Mouse (Mus musculus): Measurements from ENCODE around the gene Syna.
A peak's percentile ranks its signal among the peaks of the same experiment; 100 is the strongest.

Gene Syna

DNA sequence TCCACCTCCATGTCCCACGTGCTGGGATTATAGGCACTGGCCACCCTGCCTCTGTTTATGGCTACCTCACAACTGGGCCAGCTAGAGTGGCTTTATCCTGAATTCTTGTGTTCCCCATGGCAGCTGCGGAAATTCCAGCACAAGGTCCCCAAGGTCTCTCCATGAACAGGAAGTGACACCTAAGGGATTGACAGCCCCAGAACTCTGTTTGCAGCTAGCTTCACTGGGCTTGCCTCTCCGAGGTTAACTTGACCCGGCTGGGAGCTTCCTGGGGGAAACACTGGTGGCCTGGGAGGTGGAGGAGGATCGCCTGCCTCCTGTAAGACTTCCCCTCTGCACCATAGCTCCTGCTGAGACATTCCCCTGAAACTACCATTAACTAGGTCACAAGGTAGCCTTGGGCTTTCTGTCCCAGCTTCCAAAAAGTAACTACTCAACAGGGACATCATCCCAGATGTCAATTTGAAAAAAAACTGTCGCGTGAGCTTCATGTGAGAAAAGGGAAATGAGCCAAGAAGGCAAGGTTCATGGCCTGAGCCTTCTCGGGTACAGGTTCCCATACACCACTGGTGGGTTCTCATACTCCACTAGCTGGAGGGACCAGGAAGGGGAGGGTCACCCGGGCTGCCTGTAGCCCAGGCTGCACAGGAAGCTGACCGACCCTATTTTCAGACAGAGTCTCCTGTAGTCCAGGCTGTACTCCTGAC, 12.7 kb upstream of the Syna start:
- Histone ChIP-seq H3K4me3 (replicated peaks; ENCODE audit: low read length) (peak overlapping the region; percentile 73; the same call in 1 of the 2 replicates), H3K9me3 (ENCODE audit: low read length) (no peaks in the 10 kb centered on the region), H3K36me3 (ENCODE audit: insufficient read depth, low read length) (no peaks in the 10 kb centered on the region), H3K4me1 (replicated peaks; ENCODE audit: low read depth, low read length) (peaks cover 71% of the 10 kb centered on the region), H3K27me3 (ENCODE audit: insufficient read depth, low read length) (no peaks in the 10 kb centered on the region)
- TF ChIP-seq POU5F1 (IDR thresholded peaks at IDR 0.05; ENCODE audit: borderline replicate concordance, low read length): no peak
- no peak for TF ChIP-seq NANOG (IDR thresholded peaks at IDR 0.05; ENCODE audit: borderline replicate concordance, low read length)
- TF ChIP-seq CTCF (conservative IDR thresholded peaks at IDR 0.05; ENCODE audit: low read length): no peak

DNA sequence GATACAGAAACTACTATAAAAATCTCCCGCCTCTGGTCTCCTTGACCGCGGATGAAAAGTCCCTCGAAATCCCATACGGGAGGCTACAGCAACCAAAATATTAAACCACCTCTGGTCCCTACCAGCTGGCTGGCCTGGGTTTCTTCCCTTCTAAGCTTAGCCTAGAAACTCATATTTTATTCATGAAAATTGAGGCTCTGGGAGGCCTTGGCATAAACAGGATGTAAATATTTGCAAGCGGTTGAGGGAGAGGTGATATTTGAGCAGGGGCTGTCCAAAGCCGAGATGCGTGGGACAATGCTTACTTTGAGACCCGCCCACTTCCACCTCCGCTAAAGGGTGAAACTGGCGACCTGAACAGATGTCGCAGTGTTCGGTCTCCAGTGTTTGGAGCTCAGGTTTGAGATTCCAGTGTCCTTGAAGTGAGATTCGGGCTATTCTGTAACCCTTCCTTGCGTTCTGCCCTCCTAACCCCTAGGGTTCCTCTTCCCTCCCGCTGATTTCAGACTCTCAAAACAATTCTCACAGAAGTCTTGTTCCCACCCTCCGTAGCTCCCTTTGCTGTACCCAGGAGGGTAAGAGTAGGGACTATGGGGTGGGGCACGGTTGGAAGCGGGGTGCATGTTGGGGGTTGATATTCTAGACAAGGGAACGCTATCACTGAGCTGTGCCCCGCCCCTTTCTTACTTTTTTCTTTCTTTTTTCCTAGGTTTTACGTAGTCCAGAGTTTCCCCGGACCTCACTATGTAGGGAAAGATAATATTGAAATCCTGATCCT, 11.9 kb upstream of the Syna start:
- TF ChIP-seq NANOG (IDR thresholded peaks at IDR 0.05; ENCODE audit: borderline replicate concordance, low read length): no peak
- no peak for TF ChIP-seq CTCF (conservative IDR thresholded peaks at IDR 0.05; ENCODE audit: low read length)
- no peak for TF ChIP-seq POU5F1 (IDR thresholded peaks at IDR 0.05; ENCODE audit: borderline replicate concordance, low read length)
- H3K36me3 ChIP-seq (ENCODE audit: insufficient read depth, low read length): no peaks in the 10 kb centered on the region
- peak overlapping the region; percentile 73 for H3K4me3 ChIP-seq (replicated peaks; ENCODE audit: low read length)
- H3K4me1 ChIP-seq (replicated peaks; ENCODE audit: low read depth, low read length): peaks cover 74% of the 10 kb centered on the region
- no peaks in the 10 kb centered on the region for H3K27me3 ChIP-seq (ENCODE audit: insufficient read depth, low read length)
- no peaks in the 10 kb centered on the region for H3K9me3 ChIP-seq (ENCODE audit: low read length)

DNA sequence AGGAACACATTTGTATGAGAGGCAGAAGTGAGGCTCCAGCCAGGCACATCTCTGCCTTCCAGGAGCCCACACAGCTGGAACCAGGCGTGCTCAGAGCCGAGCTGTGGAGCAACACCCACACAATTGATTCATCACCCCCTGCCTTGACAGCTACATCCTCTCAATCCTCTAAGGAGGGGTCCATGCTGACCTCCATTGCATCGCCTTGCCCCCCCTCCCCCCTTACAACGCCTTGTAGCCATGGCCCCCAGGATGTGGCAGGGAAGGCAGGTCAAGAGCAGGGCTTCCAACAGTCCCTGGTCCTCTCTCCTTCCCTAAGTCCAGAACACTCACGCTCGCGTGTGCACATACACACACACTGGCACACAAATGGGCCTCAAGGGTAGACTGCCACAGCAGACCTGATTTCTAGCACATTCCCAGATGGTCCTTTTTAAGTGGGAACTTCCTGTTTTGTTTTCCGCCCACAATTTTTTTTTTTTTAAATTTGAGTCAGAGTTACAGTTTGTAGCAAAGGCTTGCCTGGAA, 9.1 kb upstream of the Syna start:
- Histone ChIP-seq H3K36me3 (ENCODE audit: insufficient read depth, low read length) (no peaks in the 10 kb centered on the region), H3K9me3 (ENCODE audit: low read length) (no peaks in the 10 kb centered on the region), H3K4me1 (replicated peaks; ENCODE audit: low read depth, low read length) (peaks cover 71% of the 10 kb centered on the region), H3K4me3 (replicated peaks; ENCODE audit: low read length) (peak overlapping the region; percentile 37), H3K27me3 (ENCODE audit: insufficient read depth, low read length) (peaks cover 3% of the 10 kb centered on the region; the same call in 1 of the 2 replicates)
- no peak for TF ChIP-seq POU5F1 (IDR thresholded peaks at IDR 0.05; ENCODE audit: borderline replicate concordance, low read length)
- no peak for TF ChIP-seq CTCF (conservative IDR thresholded peaks at IDR 0.05; ENCODE audit: low read length)
- TF ChIP-seq NANOG (IDR thresholded peaks at IDR 0.05; ENCODE audit: borderline replicate concordance, low read length): no peak

DNA sequence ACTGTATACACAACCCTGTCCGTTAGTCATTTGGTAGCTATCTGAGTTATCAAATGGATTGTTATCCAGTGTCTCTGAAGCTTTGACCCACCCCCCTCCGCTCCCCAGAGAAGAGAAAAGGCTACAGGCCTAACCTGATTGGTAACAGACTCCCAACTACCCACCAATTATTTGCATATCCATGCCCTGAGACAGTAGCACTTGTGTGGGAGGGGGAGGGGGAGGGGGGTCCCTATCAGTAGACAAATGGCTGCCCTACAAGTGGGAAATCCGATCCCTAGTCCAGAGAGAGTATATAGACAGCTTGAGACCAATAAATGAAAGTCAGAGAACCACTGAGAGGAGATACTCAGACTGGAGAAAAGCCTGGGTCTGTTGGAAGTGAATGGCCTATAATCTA, 8.1 kb upstream of the Syna start:
- no peak for TF ChIP-seq NANOG (IDR thresholded peaks at IDR 0.05; ENCODE audit: borderline replicate concordance, low read length)
- TF ChIP-seq POU5F1 (IDR thresholded peaks at IDR 0.05; ENCODE audit: borderline replicate concordance, low read length): no peak
- no peak for TF ChIP-seq CTCF (conservative IDR thresholded peaks at IDR 0.05; ENCODE audit: low read length)
- peaks cover 71% of the 10 kb centered on the region for H3K4me1 ChIP-seq (replicated peaks; ENCODE audit: low read depth, low read length)
- peaks cover 3% of the 10 kb centered on the region; the same call in 1 of the 2 replicates for H3K27me3 ChIP-seq (ENCODE audit: insufficient read depth, low read length)
- no peaks in the 10 kb centered on the region for H3K9me3 ChIP-seq (ENCODE audit: low read length)
- no peaks in the 10 kb centered on the region for H3K36me3 ChIP-seq (ENCODE audit: insufficient read depth, low read length)
- peak overlapping the region; percentile 67; the same call in 1 of the 2 replicates for H3K4me3 ChIP-seq (replicated peaks; ENCODE audit: low read length)

DNA sequence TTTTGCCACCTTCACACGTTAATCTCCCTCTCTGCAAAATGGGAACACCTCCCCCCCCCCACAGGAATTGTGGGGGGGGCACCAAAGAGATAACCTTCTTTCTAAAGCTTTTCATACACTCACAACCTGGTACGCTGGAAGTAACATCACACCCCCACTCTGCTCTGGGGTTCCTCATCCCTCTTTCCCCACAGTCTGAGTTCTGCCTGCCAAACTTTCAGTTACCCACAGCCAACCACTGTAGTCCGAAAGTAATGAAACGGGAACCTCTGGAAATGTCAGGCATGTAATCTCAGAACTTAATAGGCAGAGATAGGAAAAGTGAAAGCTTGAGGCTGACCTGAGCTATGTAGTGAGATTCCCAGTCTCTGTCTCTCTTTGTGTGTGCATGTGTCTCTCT, 7.5 kb upstream of the Syna start:
- TF ChIP-seq CTCF (conservative IDR thresholded peaks at IDR 0.05; ENCODE audit: low read length) (no peak), POU5F1 (IDR thresholded peaks at IDR 0.05; ENCODE audit: borderline replicate concordance, low read length) (no peak), NANOG (IDR thresholded peaks at IDR 0.05; ENCODE audit: borderline replicate concordance, low read length) (no peak)
- no peaks in the 10 kb centered on the region for H3K36me3 ChIP-seq (ENCODE audit: insufficient read depth, low read length)
- peak overlapping the region; percentile 67 for H3K4me3 ChIP-seq (replicated peaks; ENCODE audit: low read length)
- peaks cover 3% of the 10 kb centered on the region; the same call in 1 of the 2 replicates for H3K27me3 ChIP-seq (ENCODE audit: insufficient read depth, low read length)
- peaks cover 66% of the 10 kb centered on the region for H3K4me1 ChIP-seq (replicated peaks; ENCODE audit: low read depth, low read length)
- no peaks in the 10 kb centered on the region for H3K9me3 ChIP-seq (ENCODE audit: low read length)

DNA sequence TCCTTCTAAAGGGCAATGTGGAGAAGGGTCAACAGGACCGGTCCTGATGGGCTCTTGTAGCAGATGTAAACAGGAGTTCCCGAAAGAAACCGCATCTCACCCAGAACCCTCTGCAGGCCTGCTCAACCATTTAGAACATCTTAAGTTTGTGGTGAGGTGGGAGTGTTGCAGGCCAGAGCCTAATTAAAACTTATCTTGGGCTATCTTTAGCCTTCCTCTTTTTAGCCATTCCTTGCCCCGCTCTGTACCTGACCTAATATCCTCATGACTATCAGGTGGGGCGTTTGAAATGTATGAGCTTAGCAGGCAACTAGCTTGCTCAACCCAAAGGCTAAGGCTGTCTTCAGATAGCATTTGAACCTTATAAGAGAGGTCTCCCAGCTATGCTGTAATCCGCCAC, 5.7 kb upstream of the Syna start:
- H3K9me3 ChIP-seq (ENCODE audit: low read length): no peaks in the 10 kb centered on the region
- peaks cover 3% of the 10 kb centered on the region; the same call in 1 of the 2 replicates for H3K27me3 ChIP-seq (ENCODE audit: insufficient read depth, low read length)
- no peaks in the 10 kb centered on the region for H3K36me3 ChIP-seq (ENCODE audit: insufficient read depth, low read length)
- H3K4me3 ChIP-seq (replicated peaks; ENCODE audit: low read length): no peak overlapping the region
- no peak for TF ChIP-seq POU5F1 (IDR thresholded peaks at IDR 0.05; ENCODE audit: borderline replicate concordance, low read length)
- TF ChIP-seq CTCF (conservative IDR thresholded peaks at IDR 0.05; ENCODE audit: low read length): no peak
- TF ChIP-seq NANOG (IDR thresholded peaks at IDR 0.05; ENCODE audit: borderline replicate concordance, low read length): no peak
- peaks cover 54% of the 10 kb centered on the region for H3K4me1 ChIP-seq (replicated peaks; ENCODE audit: low read depth, low read length)

DNA sequence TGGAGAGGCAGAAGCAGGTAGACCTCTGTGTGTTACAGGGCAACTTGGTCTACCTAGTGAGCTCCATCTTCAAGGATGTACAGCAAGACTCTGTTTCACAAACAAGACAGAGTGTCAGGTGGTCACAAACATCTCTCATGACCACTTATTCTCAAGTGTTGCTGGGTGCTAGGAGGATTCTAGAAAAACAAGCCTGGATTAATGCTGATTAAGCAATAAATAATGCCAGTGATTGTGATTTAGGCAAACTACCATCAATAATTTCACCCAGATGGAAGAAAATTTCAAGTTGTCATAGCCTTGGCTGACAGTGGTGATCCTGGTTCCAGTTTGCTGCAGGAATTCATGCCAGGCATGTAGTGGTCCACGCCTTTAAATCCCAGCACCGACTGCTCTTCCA, 4.3 kb upstream of the Syna start:
- Histone ChIP-seq H3K36me3 (ENCODE audit: insufficient read depth, low read length) (no peaks in the 10 kb centered on the region), H3K4me1 (replicated peaks; ENCODE audit: low read depth, low read length) (peaks cover 60% of the 10 kb centered on the region), H3K27me3 (ENCODE audit: insufficient read depth, low read length) (peaks cover 10% of the 10 kb centered on the region), H3K9me3 (ENCODE audit: low read length) (no peaks in the 10 kb centered on the region), H3K4me3 (replicated peaks; ENCODE audit: low read length) (no peak overlapping the region)
- TF ChIP-seq CTCF (conservative IDR thresholded peaks at IDR 0.05; ENCODE audit: low read length): no peak
- TF ChIP-seq POU5F1 (IDR thresholded peaks at IDR 0.05; ENCODE audit: borderline replicate concordance, low read length): no peak
- TF ChIP-seq NANOG (IDR thresholded peaks at IDR 0.05; ENCODE audit: borderline replicate concordance, low read length): no peak

DNA sequence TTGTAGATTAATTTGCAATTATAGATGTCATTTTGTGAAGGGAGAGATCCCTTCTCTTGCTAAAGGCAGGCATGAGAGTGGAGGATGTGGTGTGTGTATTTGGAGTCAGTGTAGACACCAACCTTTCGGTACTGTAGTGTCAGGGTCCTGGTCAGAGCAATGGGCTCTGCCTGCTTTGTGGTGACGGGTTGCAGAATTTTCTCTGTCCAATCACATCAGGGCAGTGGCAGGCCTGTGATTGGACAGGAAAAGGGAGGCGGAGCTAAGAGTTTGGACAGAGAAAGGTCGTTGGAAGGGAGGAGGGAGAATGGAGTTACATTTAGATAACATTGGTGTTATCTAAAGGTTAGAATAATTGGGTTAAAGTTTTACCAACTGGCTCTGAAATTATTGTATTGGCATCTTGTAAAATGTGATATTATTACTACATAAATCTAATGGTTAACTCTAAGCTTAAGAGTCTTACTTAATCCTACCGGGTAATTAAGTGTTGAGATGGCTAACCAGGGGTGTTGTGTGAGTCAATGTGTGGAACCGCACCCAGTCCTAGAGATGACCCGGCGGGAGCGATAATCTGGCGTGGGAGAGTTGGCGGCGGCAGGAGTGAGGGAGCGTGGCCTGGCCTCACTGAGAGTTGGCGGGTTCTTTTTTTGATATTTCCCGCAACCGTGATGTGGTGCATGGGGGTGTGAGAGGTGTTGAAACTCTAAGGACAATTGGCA, 640 bp upstream of the Syna start:
- H3K4me3 ChIP-seq (replicated peaks; ENCODE audit: low read length): peak overlapping the region; percentile 41
- TF ChIP-seq NANOG (IDR thresholded peaks at IDR 0.05; ENCODE audit: borderline replicate concordance, low read length) (no peak), POU5F1 (IDR thresholded peaks at IDR 0.05; ENCODE audit: borderline replicate concordance, low read length) (no peak), CTCF (conservative IDR thresholded peaks at IDR 0.05; ENCODE audit: low read length) (no peak)
- no peaks in the 10 kb centered on the region for H3K36me3 ChIP-seq (ENCODE audit: insufficient read depth, low read length)
- H3K9me3 ChIP-seq (ENCODE audit: low read length): no peaks in the 10 kb centered on the region
- H3K27me3 ChIP-seq (ENCODE audit: insufficient read depth, low read length): peaks cover 20% of the 10 kb centered on the region
- H3K4me1 ChIP-seq (replicated peaks; ENCODE audit: low read depth, low read length): peaks cover 56% of the 10 kb centered on the region

All from E14TG2a.4 (cell line).